Mouse (Mus musculus) bone marrow, adult 2 months (tissue): Measurements from ENCODE around the gene Per2. TPM values are rescaled to one million over a fixed set of nuclear protein-coding genes. Genes with fewer than 3 reads are reported as not detected.
A peak's percentile ranks its signal among the peaks of the same experiment; 100 is the strongest.
"Not testable (repeated sequence)": the region's sequence is repeated elsewhere in the genome, so short reads cannot be mapped to it uniquely, and the experiment has no call there.

ENCODE experiments used
- H3K27ac ChIP-seq: fragments of 200-500 bp; 2 replicates; pipeline ENCODE4 v1.5.1; 2012; ENCODE audit warnings: low read depth, mild to moderate bottlenecking, control low read depth, inconsistent platforms, low read length; ENCODE audit not compliant: control insufficient read depth, poor library complexity, insufficient read depth
- H3K4me1 ChIP-seq: fragments of 200-500 bp; 2 replicates; pipeline ENCODE4 v1.6.1; 2011; ENCODE audit warnings: low read length; ENCODE audit not compliant: control insufficient read depth, insufficient read depth
- H3K4me3 ChIP-seq: fragments of 200-500 bp; replicated peaks from 2 replicates; pipeline ENCODE3; 2011; ENCODE audit warnings: mild to moderate bottlenecking, low read depth, low read length, control low read depth; ENCODE audit not compliant: control insufficient read depth
- CTCF ChIP-seq: fragments of 200-500 bp; IDR thresholded peaks from 2 replicates; pipeline ENCODE4 v1.5.1; 2011; ENCODE audit warnings: low read length, control low read depth; ENCODE audit not compliant: control insufficient read depth, insufficient read depth
- POLR2A ChIP-seq: fragments of 200-500 bp; IDR thresholded peaks from 2 replicates; pipeline ENCODE4 v1.6.1; 2011; ENCODE audit warnings: low read depth, mild to moderate bottlenecking, control low read depth, low read length, borderline replicate concordance; ENCODE audit not compliant: control insufficient read depth
- WGBS: fragments of 180-500 bp; shearing (Covaris S2); methylation state at CpG from one replicate; pipeline ENCODE4 v1.1.7; 2018; 5-methylcytosine and 5-hydroxymethylcytosine counted together
- polyA plus RNA-seq: library from polyadenylated mRNA; stranded (reverse); fragments of >200 nt; gene quantifications from 2 replicates; pipeline ENCODE4 v1.2.4, GENCODE M21; 2011; ENCODE audit warnings: low replicate concordance; ENCODE audit not compliant: missing spikeins, insufficient read depth, insufficient read length

The Per2 gene
- polyA plus RNA-seq, 1 experiment: 9.4 TPM

DNA sequence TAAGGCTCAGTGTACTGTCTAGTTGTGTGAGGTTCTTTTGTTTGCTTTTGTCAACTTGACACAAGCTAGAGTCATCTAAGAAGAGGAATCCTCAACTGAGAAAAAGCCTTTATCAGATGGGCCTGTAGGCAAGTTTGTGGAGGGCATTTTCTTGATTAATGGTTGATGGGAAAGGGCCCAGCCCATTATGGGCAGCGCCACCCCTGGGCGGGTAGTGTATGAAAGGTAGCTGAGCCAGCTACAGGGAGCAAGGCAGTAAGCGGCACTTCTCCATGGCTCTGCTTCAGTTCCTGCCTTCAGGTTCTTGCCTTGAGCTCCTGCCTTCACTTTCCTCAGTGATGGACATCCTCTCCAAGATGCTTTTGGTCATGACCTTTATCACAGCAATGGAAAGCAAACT lies 27.0 kb upstream of the Per2 start:
- TF ChIP-seq CTCF (no peak), POLR2A (no peak)
- 80% methylated on average over 3 of the region's 3 CpGs for WGBS
- Histone ChIP-seq H3K4me1 (no peaks in the 10 kb centered on the region), H3K4me3 (no peak overlapping the region), H3K27ac (no peak overlapping the region)

DNA sequence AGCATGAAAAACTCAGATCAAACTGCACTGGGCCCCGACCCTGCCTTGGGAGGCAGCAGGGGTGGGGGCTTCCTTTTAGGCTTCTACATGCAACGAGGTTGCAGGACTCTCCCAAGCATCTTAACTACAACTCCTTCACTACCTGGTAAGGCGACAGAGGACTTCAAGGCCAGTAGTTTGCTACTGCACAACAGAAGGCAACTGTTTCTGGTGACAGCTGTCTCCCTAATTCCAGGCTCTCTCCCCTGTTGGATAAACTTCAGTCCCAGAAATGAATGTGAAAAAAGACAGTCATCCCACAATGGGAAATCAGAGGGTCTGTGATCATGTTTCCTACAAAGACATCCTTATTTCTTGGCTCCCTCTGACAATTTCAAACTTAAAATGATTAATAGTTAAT lies 26.3 kb upstream of the Per2 start:
- WGBS: 62% methylated on average over 3 of the region's 3 CpGs
- no peak for TF ChIP-seq POLR2A
- TF ChIP-seq CTCF: no peak

GRCm38 (mm10) chr1:91484011-91484346 lies 24.9 kb upstream of the Per2 start:
- no peaks in the 10 kb centered on the region for H3K4me1 ChIP-seq
- H3K27ac ChIP-seq: no peak overlapping the region
- 73% methylated on average over 5 of the region's 5 CpGs for WGBS
- no peak overlapping the region for H3K4me3 ChIP-seq
- no peak for TF ChIP-seq POLR2A
- TF ChIP-seq CTCF: no peak

More for the DNA sequence above, 26.3 kb upstream of the Per2 start:
- Histone ChIP-seq H3K4me1 (no peaks in the 10 kb centered on the region), H3K27ac (no peak overlapping the region), H3K4me3 (no peak overlapping the region)

GRCm38 (mm10) chr1:91483304-91484010 lies 24.3 kb upstream of the Per2 start:
- H3K4me1 ChIP-seq: no peaks in the 10 kb centered on the region
- H3K27ac ChIP-seq: no peak overlapping the region
- H3K4me3 ChIP-seq: no peak overlapping the region
- TF ChIP-seq CTCF (peak; percentile 86), POLR2A (no peak)
- WGBS: 39% methylated on average over 10 of the region's 10 CpGs

- no peak overlapping the region for H3K27ac ChIP-seq
- H3K4me3 ChIP-seq: no peak overlapping the region
- 60% methylated on average over 7 of the region's 7 CpGs for WGBS
- H3K4me1 ChIP-seq: no peaks in the 10 kb centered on the region
- TF ChIP-seq CTCF: no peak
- TF ChIP-seq POLR2A: no peak
Observed at GRCm38 (mm10) chr1:91482616-91483211, 23.6 kb upstream of the Per2 start.

DNA sequence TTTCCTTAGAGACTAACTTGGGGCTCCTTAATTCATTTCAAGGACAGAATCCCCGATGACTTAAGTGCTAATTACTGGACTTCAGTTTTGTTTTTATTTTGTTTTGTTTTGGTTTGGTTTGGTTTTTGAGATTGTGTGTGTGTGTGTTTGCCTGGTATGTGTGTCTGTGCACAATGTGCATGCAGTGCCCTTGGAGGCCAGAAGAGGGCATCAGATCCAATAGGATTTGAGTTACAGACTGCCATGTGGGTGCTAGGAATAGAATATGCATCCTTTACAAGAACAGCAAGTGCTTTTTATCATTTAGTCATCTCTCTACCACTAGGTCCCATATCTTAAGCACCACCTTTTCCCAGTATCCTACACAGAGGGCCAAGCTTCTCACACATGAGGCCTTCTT lies 19.8 kb upstream of the Per2 start:
- TF ChIP-seq POLR2A: no peak
- TF ChIP-seq CTCF: no peak
- WGBS: 88% methylated on average over 1 of the region's 1 CpGs
- no peak overlapping the region for H3K27ac ChIP-seq
- H3K4me1 ChIP-seq: no peaks in the 10 kb centered on the region
- H3K4me3 ChIP-seq: no peak overlapping the region

DNA sequence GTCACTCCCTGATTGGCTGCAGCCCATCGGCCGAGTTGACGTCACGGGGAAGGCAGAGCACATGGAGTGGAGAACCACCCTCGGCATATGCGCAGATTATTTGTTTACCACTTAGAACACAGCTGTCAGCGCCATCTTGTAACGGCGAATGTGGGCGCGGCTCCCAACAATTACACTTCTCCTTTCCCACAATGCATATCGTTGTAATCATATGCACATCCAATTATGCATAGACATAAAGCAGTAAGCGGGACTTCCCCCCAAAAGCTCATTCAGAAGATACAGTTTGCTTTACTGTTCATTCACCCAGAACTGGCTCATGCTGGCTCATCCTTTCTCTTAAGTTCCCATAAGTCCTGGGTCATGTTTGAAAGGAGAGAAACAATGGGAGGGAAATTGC lies 19.0 kb upstream of the Per2 start:
- H3K27ac ChIP-seq, H3K4me1 ChIP-seq, H3K4me3 ChIP-seq: not testable (repeated sequence)
- 94% methylated on average over 13 of the region's 13 CpGs for WGBS

GRCm38 (mm10) chr1:91469888-91470419 lies 10.8 kb upstream of the Per2 start:
- Histone ChIP-seq H3K27ac (no peak overlapping the region), H3K4me3 (no peak overlapping the region), H3K4me1 (no peaks in the 10 kb centered on the region)
- 79% methylated on average over 4 of the region's 4 CpGs for WGBS
- TF ChIP-seq POLR2A (no peak), CTCF (no peak)
